Mouse (Mus musculus) forebrain, embryonic 16.5 days (tissue): ENCODE results near the gene Gm10639. TPM values are rescaled to one million over a fixed set of nuclear protein-coding genes. Genes with fewer than 3 reads are reported as not detected.
"Not testable (repeated sequence)": the region's sequence is repeated elsewhere in the genome, so short reads cannot be mapped to it uniquely, and the experiment has no call there.

Experiments
- ATAC-seq: fragments of 200-750 bp; cut with Nextera tagmentation; 2 replicates; pipeline ENCODE4 v1.8.0; 2017; ENCODE audit warnings: mild to moderate bottlenecking, moderate library complexity
- H3K27ac ChIP-seq: fragments of 300-500 bp; sonication (generic); 2 replicates; pipeline ENCODE4 v1.5.1; 2014; ENCODE audit warnings: low read length, control low read depth
- H3K27me3 ChIP-seq: fragments of 300-500 bp; sonication (generic); replicated peaks from 2 replicates; pipeline ENCODE4 v1.6.1; 2014; ENCODE audit warnings: low read length; ENCODE audit not compliant: control insufficient read depth, insufficient read depth
- H3K36me3 ChIP-seq: fragments of 300-500 bp; sonication (generic); 2 replicates; pipeline ENCODE4 v1.6.1; 2014; ENCODE audit not compliant: control insufficient read depth, insufficient read depth
- H3K4me1 ChIP-seq: fragments of 300-500 bp; sonication (generic); replicated peaks from 2 replicates; pipeline ENCODE4 v1.6.1; 2014; ENCODE audit warnings: low read length; ENCODE audit not compliant: control insufficient read depth, insufficient read depth
- H3K4me2 ChIP-seq: fragments of 300-500 bp; sonication (generic); 2 replicates; pipeline ENCODE4 v1.6.1; 2014; ENCODE audit warnings: mild to moderate bottlenecking, low read length, control low read depth
- H3K4me3 ChIP-seq: fragments of 300-500 bp; sonication (generic); replicated peaks from 2 replicates; pipeline ENCODE4 v1.5.1; 2014; ENCODE audit warnings: mild to moderate bottlenecking, low read length, control low read depth
- H3K9ac ChIP-seq: fragments of 300-500 bp; sonication (generic); replicated peaks from 2 replicates; pipeline ENCODE4 v1.6.1; 2014; ENCODE audit warnings: low read depth, low read length, control low read depth
- H3K9me3 ChIP-seq: fragments of 300-500 bp; sonication (generic); 2 replicates; pipeline ENCODE4 v1.6.1; 2016; ENCODE audit warnings: low read length; ENCODE audit not compliant: control insufficient read depth
- WGBS: fragments of 180-500 bp; shearing (Covaris S2); extraction: QIAGEN DNeasy Blood & Tissue Kit; methylation state at CpG from one replicate; pipeline ENCODE4 v1.1.7; 2014; 5-methylcytosine and 5-hydroxymethylcytosine counted together
- polyA plus RNA-seq: library from polyadenylated mRNA; unstranded; fragments of >200 nt; fragmentation: Nextera tagmentation; extraction: Ambion mirVana; gene quantifications from 2 replicates; pipeline ENCODE4 v1.2.1, GENCODE M21; 2015

Gm10639 gene
- polyA plus RNA-seq, 1 experiment from 2014 or later, result not detected

GRCm38 (mm10) chr9:78294781-78295180 is 5.1 kb downstream of the Gm10639 start:
- H3K27me3 ChIP-seq, H3K36me3 ChIP-seq, ATAC-seq, H3K9me3 ChIP-seq, H3K4me1 ChIP-seq, H3K27ac ChIP-seq, H3K4me2 ChIP-seq, H3K4me3 ChIP-seq, H3K9ac ChIP-seq: not testable (repeated sequence)
- WGBS, result 78% methylated on average over 4 of the region's 7 CpGs

GRCm38 (mm10) chr9:78296089-78296488 is 6.4 kb downstream of the Gm10639 start:
- not testable (repeated sequence) for H3K4me3 ChIP-seq, H3K9me3 ChIP-seq, H3K4me1 ChIP-seq, H3K27me3 ChIP-seq, H3K4me2 ChIP-seq, H3K36me3 ChIP-seq, H3K27ac ChIP-seq, H3K9ac ChIP-seq
- 9% methylated on average over 6 of the region's 6 CpGs for WGBS
- ATAC-seq, result peak; percentile 28; the same call in 1 of the 2 replicates

GRCm38 (mm10) chr9:78298232-78298631 is 8.5 kb downstream of the Gm10639 start:
- no peak for ATAC-seq
- Histone ChIP-seq H3K27me3 (no peaks in the 10 kb centered on the region), H3K4me1 (no peaks in the 10 kb centered on the region), H3K4me2 (no peak overlapping the region), H3K9ac (no peak overlapping the region), H3K36me3 (no peaks in the 10 kb centered on the region), H3K27ac (no peak overlapping the region), H3K4me3 (no peak overlapping the region), H3K9me3 (no peaks in the 10 kb centered on the region)
- WGBS, result 79% methylated on average over 1 of the region's 1 CpGs

- not testable (repeated sequence) for H3K36me3 ChIP-seq, H3K27ac ChIP-seq, H3K27me3 ChIP-seq, H3K9ac ChIP-seq, H3K4me2 ChIP-seq, ATAC-seq, H3K4me3 ChIP-seq, H3K9me3 ChIP-seq, H3K4me1 ChIP-seq
- 65% methylated on average over 1 of the region's 1 CpGs for WGBS
Observed at GRCm38 (mm10) chr9:78299143-78299542, 9.4 kb downstream of the Gm10639 start.

- H3K4me1 ChIP-seq, H3K27ac ChIP-seq, H3K9me3 ChIP-seq, H3K9ac ChIP-seq, H3K36me3 ChIP-seq, H3K27me3 ChIP-seq, H3K4me3 ChIP-seq, H3K4me2 ChIP-seq, ATAC-seq: not testable (repeated sequence)
- 95% methylated on average over 3 of the region's 3 CpGs for WGBS
Observed at GRCm38 (mm10) chr9:78308122-78308521, 18.4 kb downstream of the Gm10639 start.

GRCm38 (mm10) chr9:78314696-78315095 is 25.0 kb downstream of the Gm10639 start, which contains the start of gene Omt2a:
Gene Omt2a, minus strand, starts transcription at chr9:78314796.
- no peak for ATAC-seq
- Histone ChIP-seq H3K36me3 (no peaks in the 10 kb centered on the region), H3K4me1 (no peaks in the 10 kb centered on the region), H3K9ac (no peak within 1 kb of the TSS), H3K4me2 (no peak within 1 kb of the TSS), H3K9me3 (no peaks in the 10 kb centered on the region), H3K4me3 (no peak within 1 kb of the TSS), H3K27me3 (no peaks in the 10 kb centered on the region), H3K27ac (no peak within 1 kb of the TSS)
- WGBS, result 83% methylated on average over 2 of the region's 2 CpGs

- ATAC-seq, result no peak
- H3K9ac ChIP-seq, result no peak overlapping the region
- no peak overlapping the region for H3K4me3 ChIP-seq
- H3K36me3 ChIP-seq, result no peaks in the 10 kb centered on the region
- H3K4me1 ChIP-seq, result no peaks in the 10 kb centered on the region
- no peaks in the 10 kb centered on the region for H3K27me3 ChIP-seq
- H3K27ac ChIP-seq, result no peak overlapping the region
- WGBS, result 18% methylated on average over 1 of the region's 1 CpGs
- H3K9me3 ChIP-seq, result no peaks in the 10 kb centered on the region
- no peak overlapping the region for H3K4me2 ChIP-seq
Observed at GRCm38 (mm10) chr9:78319499-78319898, 29.8 kb downstream of the Gm10639 start.

- not testable (repeated sequence) for H3K9ac ChIP-seq, H3K27ac ChIP-seq, H3K27me3 ChIP-seq, H3K4me2 ChIP-seq, H3K9me3 ChIP-seq, H3K4me1 ChIP-seq, H3K4me3 ChIP-seq, H3K36me3 ChIP-seq, ATAC-seq
- no CpG with 5 or more reads among the region's 1 CpGs for WGBS
Observed at GRCm38 (mm10) chr9:78327289-78327688, 37.6 kb downstream of the Gm10639 start, which contains the start of gene Omt2b. Gene Omt2b, plus strand, starts transcription at chr9:78327589.

GRCm38 (mm10) chr9:78337050-78337449 is 47.3 kb downstream of the Gm10639 start:
- H3K9me3 ChIP-seq, H3K4me2 ChIP-seq, H3K4me1 ChIP-seq, ATAC-seq, H3K27me3 ChIP-seq, H3K4me3 ChIP-seq, H3K27ac ChIP-seq, H3K9ac ChIP-seq, H3K36me3 ChIP-seq: not testable (repeated sequence)

- H3K36me3 ChIP-seq, H3K9me3 ChIP-seq, H3K27me3 ChIP-seq, H3K27ac ChIP-seq, H3K4me1 ChIP-seq, H3K9ac ChIP-seq, H3K4me3 ChIP-seq, H3K4me2 ChIP-seq: not testable (repeated sequence)
- 9% methylated on average over 8 of the region's 8 CpGs for WGBS
- peak; percentile 47 for ATAC-seq
Observed at GRCm38 (mm10) chr9:78340324-78340723, 50.6 kb downstream of the Gm10639 start.
